Mouse (Mus musculus): ENCODE results near the gene Cd55.
A peak's percentile ranks its signal among the peaks of the same experiment; 100 is the strongest.
"Not testable (repeated sequence)": the region's sequence is repeated elsewhere in the genome, so short reads cannot be mapped to it uniquely, and the experiment has no call there.

The Cd55 gene

GRCm38 (mm10) chr1:130427175-130427853 is 35.2 kb downstream of the Cd55 start:
- DNase-seq (ENCODE audit: low spot score in 2 of 2) = not testable (repeated sequence)

DNA sequence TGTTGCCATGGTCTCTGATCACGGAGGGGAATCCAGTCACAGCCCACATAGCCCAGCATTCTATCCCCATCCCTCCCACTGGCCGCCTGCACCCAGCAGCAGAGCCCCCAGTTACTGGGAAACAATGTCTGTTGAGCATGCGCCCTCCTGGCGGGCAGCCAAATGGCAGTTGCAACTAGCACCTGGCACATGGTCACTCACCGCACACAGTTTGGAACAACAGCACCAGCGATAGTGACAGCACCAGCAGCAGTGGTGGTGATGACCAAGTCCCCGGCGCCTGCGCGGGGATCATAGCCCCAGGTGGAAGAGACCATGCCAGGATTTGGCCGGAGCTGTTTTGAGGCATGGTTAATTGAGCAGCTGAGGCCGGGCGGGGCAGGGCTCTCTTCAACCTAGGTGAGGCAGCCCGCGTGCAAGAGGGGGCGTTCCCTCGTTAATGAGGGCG is 39.9 kb downstream of the Cd55 start, which contains the start of gene Cd55b:
Cd55b (minus strand) TSS at position 346 of the 448 bp plus-strand sequence.
- DNase-seq (ENCODE audit: low spot score in 2 of 2) = peak in 1 of 2 experiments; percentile 66

- not testable (repeated sequence) for DNase-seq (ENCODE audit: low spot score in 2 of 2)
Measured at GRCm38 (mm10) chr1:130422033-130422432, 40.5 kb downstream of the Cd55 start.

DNA sequence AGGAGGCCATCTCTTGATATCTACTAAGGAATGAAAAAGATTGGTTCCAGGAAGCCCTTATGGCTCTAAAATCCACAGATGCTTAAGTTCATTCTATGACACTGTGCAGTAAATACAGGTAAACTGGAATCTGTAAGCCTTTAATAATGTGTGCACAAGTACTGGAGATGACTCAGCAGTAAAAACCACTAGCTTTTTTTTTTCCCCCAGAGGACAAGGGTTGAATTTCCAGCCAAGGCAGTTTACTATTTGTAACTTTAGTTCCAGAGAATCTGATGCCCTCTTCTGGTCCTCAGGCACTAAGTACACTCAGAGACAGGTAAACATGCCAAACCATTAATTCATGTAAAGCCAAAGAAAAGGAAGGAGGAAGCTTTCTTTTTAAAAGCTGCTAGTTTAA is 65.4 kb downstream of the Cd55 start:
- DNase-seq (ENCODE audit: low spot score in 2 of 2) = not testable (repeated sequence)

Data from urinary bladder, postnatal 4 days (tissue).